Mouse (Mus musculus) kidney, embryonic 14.5 days (tissue): ENCODE data around the gene Mdga1. TPM values are rescaled to one million over a fixed set of nuclear protein-coding genes. Genes with fewer than 3 reads are reported as not detected.
A peak's percentile ranks its signal among the peaks of the same experiment; 100 is the strongest.

ENCODE experiments used
- ATAC-seq: fragments of 200-750 bp; cut with Nextera tagmentation; 2 replicates; pipeline ENCODE4 v1.8.0; 2017; ENCODE audit warnings: moderate number of reproducible peaks, mild to moderate bottlenecking, moderate TSS enrichment, moderate library complexity; ENCODE audit not compliant: low FRiP score, low TSS enrichment
- H3K27ac ChIP-seq: fragments of 300-500 bp; sonication (generic); 2 replicates; pipeline ENCODE4 v1.5.1; 2014; ENCODE audit warnings: low read depth, mild to moderate bottlenecking, low read length, moderate library complexity, mixed read lengths
- H3K27me3 ChIP-seq: fragments of 300-500 bp; sonication (generic); 2 replicates; pipeline ENCODE4 v1.6.1; 2014; ENCODE audit warnings: mild to moderate bottlenecking, low read length; ENCODE audit not compliant: control insufficient read depth, insufficient read depth
- H3K36me3 ChIP-seq: fragments of 300-500 bp; sonication (generic); 2 replicates; pipeline ENCODE4 v1.6.1; 2014; ENCODE audit warnings: low read length, mixed read lengths; ENCODE audit not compliant: control insufficient read depth, insufficient read depth
- H3K4me1 ChIP-seq: fragments of 300-500 bp; sonication (generic); 2 replicates; pipeline ENCODE4 v1.6.1; 2014; ENCODE audit warnings: low read length, mixed read lengths; ENCODE audit not compliant: control insufficient read depth, insufficient read depth
- H3K4me2 ChIP-seq: fragments of 300-500 bp; sonication (generic); replicated peaks from 2 replicates; pipeline ENCODE4 v1.6.1; 2014; ENCODE audit warnings: low read depth, mild to moderate bottlenecking, low read length
- H3K4me3 ChIP-seq: fragments of 300-500 bp; sonication (generic); 2 replicates; pipeline ENCODE4 v1.5.1; 2014; ENCODE audit warnings: mild to moderate bottlenecking, low read length
- H3K9ac ChIP-seq: fragments of 300-500 bp; sonication (generic); 2 replicates; pipeline ENCODE4 v1.6.1; 2014; ENCODE audit warnings: low read depth, mild to moderate bottlenecking, low read length, moderate library complexity
- H3K9me3 ChIP-seq: fragments of 300-500 bp; sonication (generic); 2 replicates; pipeline ENCODE4 v1.6.1; 2016; ENCODE audit warnings: low read length; ENCODE audit not compliant: control insufficient read depth
- WGBS: fragments of 180-500 bp; shearing (Covaris S2); extraction: QIAGEN DNeasy Blood & Tissue Kit; methylation state at CpG from one replicate; pipeline ENCODE4 v1.1.7; 2014; 5-methylcytosine and 5-hydroxymethylcytosine counted together
- polyA plus RNA-seq: library from polyadenylated mRNA; unstranded; fragments of >200 nt; fragmentation: Nextera tagmentation; extraction: Ambion mirVana; gene quantifications from 2 replicates; pipeline ENCODE4 v1.2.1, GENCODE M21; 2014

Mdga1 gene
- polyA plus RNA-seq, 1 experiment from 2014 or later: 1.6 TPM

- H3K4me3 ChIP-seq: no peak overlapping the region
- ATAC-seq: no peak
- H3K36me3 ChIP-seq: no peaks in the 10 kb centered on the region
- no peak overlapping the region for H3K4me2 ChIP-seq
- H3K4me1 ChIP-seq: peaks cover 11% of the 10 kb centered on the region
- no peak overlapping the region for H3K27ac ChIP-seq
- no peak overlapping the region for H3K9ac ChIP-seq
- H3K9me3 ChIP-seq: no peaks in the 10 kb centered on the region
- no peaks in the 10 kb centered on the region for H3K27me3 ChIP-seq
- WGBS: 86% methylated on average over 11 of the region's 11 CpGs
Observed at GRCm38 (mm10) chr17:29944376-29944775, 25.5 kb downstream of the Mdga1 start.

- WGBS: 93% methylated on average over 5 of the region's 5 CpGs
- 0 out of 2 replicates have a peak, but pooled peaks cover 4% of the 10 kb centered on the region for H3K4me1 ChIP-seq
- no peak for ATAC-seq
Observed at GRCm38 (mm10) chr17:29939011-29939410, 30.9 kb downstream of the Mdga1 start.

GRCm38 (mm10) chr17:29937350-29937781, 32.5 kb downstream of the Mdga1 start:
- Histone ChIP-seq H3K27me3 (no peaks in the 10 kb centered on the region), H3K4me2 (no peak overlapping the region), H3K27ac (no peak overlapping the region), H3K4me1 (0 out of 2 replicates have a peak, but pooled peaks cover 4% of the 10 kb centered on the region), H3K4me3 (no peak overlapping the region), H3K36me3 (no peaks in the 10 kb centered on the region), H3K9ac (no peak overlapping the region), H3K9me3 (no peaks in the 10 kb centered on the region)
- 87% methylated on average over 9 of the region's 9 CpGs for WGBS
- no peak for ATAC-seq

More at GRCm38 (mm10) chr17:29939011-29939410, 30.9 kb downstream of the Mdga1 start:
- no peak overlapping the region for H3K9ac ChIP-seq
- no peak overlapping the region for H3K4me3 ChIP-seq
- H3K27me3 ChIP-seq: no peaks in the 10 kb centered on the region
- H3K27ac ChIP-seq: no peak overlapping the region
- H3K36me3 ChIP-seq: no peaks in the 10 kb centered on the region
- H3K4me2 ChIP-seq: no peak overlapping the region
- no peaks in the 10 kb centered on the region for H3K9me3 ChIP-seq

- no peak overlapping the region for H3K4me2 ChIP-seq
- H3K9me3 ChIP-seq: no peaks in the 10 kb centered on the region
- H3K27ac ChIP-seq: no peak overlapping the region
- no peaks in the 10 kb centered on the region for H3K36me3 ChIP-seq
- WGBS: 88% methylated on average over 12 of the region's 12 CpGs
- H3K27me3 ChIP-seq: no peaks in the 10 kb centered on the region; the same call in 1 of the 2 replicates
- no peak overlapping the region for H3K9ac ChIP-seq
- no peak overlapping the region for H3K4me3 ChIP-seq
- H3K4me1 ChIP-seq: no peaks in the 10 kb centered on the region
- ATAC-seq: no peak
Observed at GRCm38 (mm10) chr17:29934133-29934851, 35.6 kb downstream of the Mdga1 start.

GRCm38 (mm10) chr17:29932753-29933152, 37.1 kb downstream of the Mdga1 start:
- ATAC-seq: no peak
- no peaks in the 10 kb centered on the region for H3K4me1 ChIP-seq
- no peak overlapping the region for H3K27ac ChIP-seq
- no peaks in the 10 kb centered on the region; the same call in 1 of the 2 replicates for H3K27me3 ChIP-seq
- no peak overlapping the region for H3K4me2 ChIP-seq
- H3K9me3 ChIP-seq: no peaks in the 10 kb centered on the region
- H3K4me3 ChIP-seq: no peak overlapping the region
- H3K9ac ChIP-seq: no peak overlapping the region
- WGBS: 86% methylated on average over 6 of the region's 6 CpGs
- no peaks in the 10 kb centered on the region for H3K36me3 ChIP-seq

GRCm38 (mm10) chr17:29931224-29931945, 38.5 kb downstream of the Mdga1 start:
- no peaks in the 10 kb centered on the region for H3K9me3 ChIP-seq
- no peak overlapping the region for H3K9ac ChIP-seq
- no peaks in the 10 kb centered on the region; the same call in 1 of the 2 replicates for H3K27me3 ChIP-seq
- no peaks in the 10 kb centered on the region for H3K36me3 ChIP-seq
- no peak overlapping the region for H3K27ac ChIP-seq
- WGBS: 85% methylated on average over 31 of the region's 31 CpGs
- no peaks in the 10 kb centered on the region for H3K4me1 ChIP-seq
- no peak for ATAC-seq
- no peak overlapping the region for H3K4me3 ChIP-seq
- no peak overlapping the region for H3K4me2 ChIP-seq

GRCm38 (mm10) chr17:29928751-29929237, 41.1 kb downstream of the Mdga1 start:
- ATAC-seq: no peak
- H3K4me2 ChIP-seq: peak overlapping the region; percentile 13; the same call in 1 of the 2 replicates
- no peak overlapping the region for H3K4me3 ChIP-seq
- WGBS: 25% methylated on average over 16 of the region's 16 CpGs
- no peaks in the 10 kb centered on the region; the same call in 1 of the 2 replicates for H3K27me3 ChIP-seq
- H3K36me3 ChIP-seq: no peaks in the 10 kb centered on the region
- no peak overlapping the region for H3K9ac ChIP-seq
- H3K9me3 ChIP-seq: 0 out of 2 replicates have a peak, but pooled peaks cover 2% of the 10 kb centered on the region
- H3K4me1 ChIP-seq: no peaks in the 10 kb centered on the region
- no peak overlapping the region for H3K27ac ChIP-seq

GRCm38 (mm10) chr17:29925608-29926606, 44.0 kb downstream of the Mdga1 start:
- Histone ChIP-seq H3K9me3 (0 out of 2 replicates have a peak, but pooled peaks cover 2% of the 10 kb centered on the region), H3K27ac (no peak overlapping the region), H3K36me3 (no peaks in the 10 kb centered on the region), H3K4me2 (no peak overlapping the region), H3K27me3 (no peaks in the 10 kb centered on the region; the same call in 1 of the 2 replicates), H3K4me3 (no peak overlapping the region), H3K9ac (no peak overlapping the region), H3K4me1 (no peaks in the 10 kb centered on the region)
- WGBS: 72% methylated on average over 26 of the region's 26 CpGs
- no peak for ATAC-seq
